Mouse (Mus musculus) liver, adult 2 months (tissue): ENCODE measurements at regions not wholly inside any gene's neighbourhood (a gene's known extent, or its start where the extent isn't known, plus 50 kb on each side); places are given as distances from the start of the nearest gene placed in this dataset.

Experiments used
- CTCF ChIP-seq: fragments of 200-500 bp; IDR thresholded peaks from 2 replicates; pipeline ENCODE4 v1.5.1; 2011; ENCODE audit warnings: low read depth, low read length, control low read depth
- POLR2A ChIP-seq: fragments of 200-500 bp; IDR thresholded peaks from 2 replicates; pipeline ENCODE4 v1.6.1; 2011; ENCODE audit warnings: low read length, control low read depth; ENCODE audit not compliant: insufficient read depth; ENCODE audit errors: extremely low read depth

GRCm38 (mm10) chr5:75432885-75433284, 141.8 kb upstream of the Kit start:
- TF ChIP-seq POLR2A, result no peak
- TF ChIP-seq CTCF, result no peak
